Mouse (Mus musculus): ENCODE measurements around the gene Mettl26. TPM values are rescaled to one million over a fixed set of nuclear protein-coding genes. Genes with fewer than 3 reads are reported as not detected.
"Not testable (repeated sequence)": the region's sequence is repeated elsewhere in the genome, so short reads cannot be mapped to it uniquely, and the experiment has no call there.

The Mettl26 gene
- polyA plus RNA-seq, 1 experiment from 2014 or later, result 81.5 TPM

- Histone ChIP-seq H3K36me3 (peaks cover 14% of the 10 kb centered on the region), H3K4me1 (peaks cover 25% of the 10 kb centered on the region), H3K27me3 (no peaks in the 10 kb centered on the region), H3K4me2 (peak overlapping the region; percentile 76), H3K9ac (peak overlapping the region; percentile 68), H3K27ac (peak overlapping the region; percentile 85), H3K4me3 (replicated peaks) (peak overlapping the region; percentile 57), H3K9me3 (replicated peaks) (no peaks in the 10 kb centered on the region)
- ATAC-seq (replicated peaks; ENCODE audit: low FRiP score), result no peak
- 13% methylated on average over 6 of the region's 6 CpGs for WGBS
These were observed 12.9 kb upstream of the Mettl26 start for GRCm38 (mm10) chr17:25861704-25862612.

DNA sequence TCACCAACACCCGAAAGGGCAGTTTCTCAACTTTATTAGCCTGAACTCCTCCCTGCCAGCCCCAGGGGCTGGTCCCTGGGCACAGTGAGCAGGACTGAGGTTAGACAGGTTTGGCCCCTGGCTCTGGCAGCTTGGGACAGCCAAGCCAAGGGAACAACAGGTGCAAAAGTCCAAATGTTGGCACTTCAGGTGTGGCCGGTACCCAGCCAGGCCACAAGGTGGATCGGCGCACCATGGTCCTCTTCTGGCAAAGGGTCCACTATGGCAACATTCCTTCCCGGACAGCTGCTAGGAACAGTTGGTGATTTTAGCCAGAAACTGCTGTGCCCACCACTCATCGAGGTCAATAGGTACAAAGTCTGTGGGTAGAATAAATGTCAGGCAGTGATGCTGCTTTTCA, 11.2 kb upstream of the Mettl26 start:
- Histone ChIP-seq H3K4me3 (replicated peaks) (no peak overlapping the region), H3K27ac (no peak overlapping the region), H3K9me3 (replicated peaks) (no peaks in the 10 kb centered on the region), H3K36me3 (peaks cover 13% of the 10 kb centered on the region), H3K4me1 (peaks cover 38% of the 10 kb centered on the region), H3K9ac (no peak overlapping the region), H3K27me3 (no peaks in the 10 kb centered on the region), H3K4me2 (no peak overlapping the region)
- no peak for ATAC-seq (replicated peaks; ENCODE audit: low FRiP score)
- 87% methylated on average over 6 of the region's 6 CpGs for WGBS

DNA sequence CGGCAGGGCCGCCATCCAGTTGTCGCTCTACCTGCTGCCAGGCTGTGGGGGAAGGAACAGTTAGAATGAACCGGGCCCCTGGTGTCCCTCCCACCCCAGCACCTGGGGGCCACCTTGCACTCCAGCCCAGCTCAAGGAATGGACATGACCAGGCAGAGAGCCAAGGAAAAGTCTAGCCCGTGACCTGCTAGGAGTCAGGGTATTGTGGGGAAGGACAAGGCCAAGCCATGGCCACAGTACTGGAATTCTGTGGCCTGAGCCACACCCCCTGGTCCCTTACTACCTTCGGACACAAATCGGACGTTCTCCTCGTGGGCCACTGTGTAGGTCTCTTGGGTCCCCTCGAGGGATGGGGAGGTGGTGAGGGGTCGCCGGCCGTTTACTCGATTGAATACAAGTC, 10.6 kb upstream of the Mettl26 start:
- H3K4me3 ChIP-seq (replicated peaks), result no peak overlapping the region
- no peak for ATAC-seq (replicated peaks; ENCODE audit: low FRiP score)
- H3K36me3 ChIP-seq, result peaks cover 13% of the 10 kb centered on the region
- H3K27me3 ChIP-seq, result no peaks in the 10 kb centered on the region
- WGBS, result 85% methylated on average over 14 of the region's 14 CpGs
- peaks cover 43% of the 10 kb centered on the region for H3K4me1 ChIP-seq
- no peak overlapping the region for H3K27ac ChIP-seq
- H3K4me2 ChIP-seq, result no peak overlapping the region
- H3K9me3 ChIP-seq (replicated peaks), result no peaks in the 10 kb centered on the region
- no peak overlapping the region for H3K9ac ChIP-seq

DNA sequence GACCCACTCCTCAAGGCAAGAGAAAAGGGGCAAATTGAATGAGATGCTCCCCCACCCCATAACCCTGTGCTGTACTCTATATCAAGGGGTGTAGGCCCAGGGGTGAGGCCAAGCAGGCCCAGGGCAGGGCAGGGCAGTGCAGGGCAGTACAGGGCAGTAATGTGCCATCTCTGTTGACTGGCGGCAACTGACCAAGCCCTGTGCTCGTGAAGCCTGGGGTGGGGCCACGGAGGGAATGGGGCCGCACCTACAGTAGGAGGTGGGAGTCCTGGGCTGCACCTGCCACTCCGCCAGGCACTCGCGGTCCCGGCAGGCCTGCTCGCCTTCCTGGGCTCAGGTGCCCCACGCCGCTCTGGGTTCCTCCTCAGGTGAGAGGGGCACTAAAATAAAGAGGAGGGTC, 9.6 kb upstream of the Mettl26 start:
- Histone ChIP-seq H3K9ac (no peak overlapping the region), H3K4me2 (no peak overlapping the region), H3K4me3 (replicated peaks) (no peak overlapping the region), H3K4me1 (peaks cover 39% of the 10 kb centered on the region), H3K36me3 (peaks cover 13% of the 10 kb centered on the region), H3K9me3 (replicated peaks) (no peaks in the 10 kb centered on the region), H3K27ac (no peak overlapping the region), H3K27me3 (no peaks in the 10 kb centered on the region)
- ATAC-seq (replicated peaks; ENCODE audit: low FRiP score), result no peak
- WGBS, result 91% methylated on average over 11 of the region's 11 CpGs

DNA sequence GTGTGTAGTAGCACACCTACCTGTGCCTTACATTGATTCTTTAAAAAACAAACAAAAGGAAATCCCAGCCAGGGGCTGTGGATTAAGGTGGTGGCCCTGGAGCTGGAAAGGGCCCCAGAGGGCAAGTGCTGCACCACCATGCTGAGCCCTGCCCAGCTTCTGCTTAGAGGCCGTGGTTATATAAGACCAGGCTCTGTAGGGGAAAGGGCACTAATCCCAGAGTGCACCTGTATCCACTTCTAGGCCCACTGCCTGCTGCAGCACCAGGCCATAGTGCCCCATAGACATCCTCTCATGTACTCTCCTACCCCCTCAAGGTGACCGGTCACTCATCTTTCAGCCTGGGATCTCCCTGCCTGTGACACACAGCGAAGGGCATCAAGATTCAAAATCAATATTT, 8.7 kb upstream of the Mettl26 start:
- H3K9me3 ChIP-seq (replicated peaks), result no peaks in the 10 kb centered on the region
- no peak overlapping the region for H3K27ac ChIP-seq
- H3K9ac ChIP-seq, result no peak overlapping the region
- no peak for ATAC-seq (replicated peaks; ENCODE audit: low FRiP score)
- H3K4me1 ChIP-seq, result peaks cover 32% of the 10 kb centered on the region
- WGBS, result 86% methylated on average over 3 of the region's 3 CpGs
- H3K36me3 ChIP-seq, result peaks cover 13% of the 10 kb centered on the region
- no peak overlapping the region for H3K4me2 ChIP-seq
- no peak overlapping the region for H3K4me3 ChIP-seq (replicated peaks)
- no peaks in the 10 kb centered on the region for H3K27me3 ChIP-seq

GRCm38 (mm10) chr17:25867509-25867835, 7.4 kb upstream of the Mettl26 start:
- Histone ChIP-seq H3K27me3 (no peaks in the 10 kb centered on the region), H3K4me2 (peak overlapping the region; percentile 96), H3K9ac (peak overlapping the region; percentile 70), H3K36me3 (peaks cover 13% of the 10 kb centered on the region), H3K27ac (peak overlapping the region; percentile 86), H3K4me3 (replicated peaks) (peak overlapping the region; percentile 82), H3K4me1 (peaks cover 25% of the 10 kb centered on the region), H3K9me3 (replicated peaks) (no peaks in the 10 kb centered on the region)
- 7% methylated on average over 7 of the region's 7 CpGs for WGBS
- ATAC-seq (replicated peaks; ENCODE audit: low FRiP score), result 0 out of 2 replicates have a peak, but pooled peaks have one; percentile 16

DNA sequence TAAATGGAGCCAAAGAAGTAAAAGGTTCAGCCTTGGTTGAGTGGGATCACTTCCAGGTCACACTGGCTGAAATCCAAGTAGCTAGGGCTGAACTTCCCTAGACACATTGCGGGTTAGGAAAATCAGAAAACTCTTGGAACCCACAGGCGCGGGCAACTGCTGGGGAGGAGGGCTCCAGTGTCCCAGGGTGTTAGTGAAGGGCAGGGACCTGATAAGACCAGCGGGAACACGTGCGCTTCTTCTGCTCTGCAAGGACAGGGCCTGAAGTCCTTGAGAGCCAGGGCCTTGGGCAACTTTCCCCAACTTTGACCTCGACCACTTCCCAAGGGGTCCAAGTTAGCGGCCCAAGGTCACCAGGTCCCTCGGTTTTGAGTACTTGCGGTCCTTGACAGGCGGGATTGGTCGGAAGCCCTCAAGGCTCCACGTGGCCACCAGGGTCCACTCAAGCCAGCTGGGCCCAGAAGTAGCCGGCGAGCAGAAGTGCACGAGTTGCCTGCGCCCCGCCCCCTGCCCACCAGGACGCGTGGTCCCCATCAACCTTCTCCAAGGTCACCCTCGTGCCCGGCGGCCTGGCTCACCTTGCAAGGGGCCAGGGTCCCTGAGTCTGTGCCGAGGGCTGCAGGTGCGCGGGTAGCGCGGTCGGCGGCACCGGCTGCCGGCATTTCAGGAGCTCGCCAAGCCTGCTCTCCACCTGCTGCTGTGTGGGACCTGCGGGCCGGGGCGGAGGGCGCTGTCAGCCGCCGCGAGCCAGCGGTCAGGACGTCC, 6.9 kb upstream of the Mettl26 start:
- Histone ChIP-seq H3K36me3 (peaks cover 13% of the 10 kb centered on the region), H3K27ac (peak overlapping the region; percentile 86), H3K4me2 (peak overlapping the region; percentile 96), H3K4me1 (peaks cover 25% of the 10 kb centered on the region), H3K9ac (peak overlapping the region; percentile 70), H3K9me3 (replicated peaks) (no peaks in the 10 kb centered on the region), H3K4me3 (replicated peaks) (peak overlapping the region; percentile 82), H3K27me3 (no peaks in the 10 kb centered on the region)
- ATAC-seq (replicated peaks; ENCODE audit: low FRiP score), result peak; percentile 69
- under 1% methylated on average over 42 of the region's 42 CpGs for WGBS

DNA sequence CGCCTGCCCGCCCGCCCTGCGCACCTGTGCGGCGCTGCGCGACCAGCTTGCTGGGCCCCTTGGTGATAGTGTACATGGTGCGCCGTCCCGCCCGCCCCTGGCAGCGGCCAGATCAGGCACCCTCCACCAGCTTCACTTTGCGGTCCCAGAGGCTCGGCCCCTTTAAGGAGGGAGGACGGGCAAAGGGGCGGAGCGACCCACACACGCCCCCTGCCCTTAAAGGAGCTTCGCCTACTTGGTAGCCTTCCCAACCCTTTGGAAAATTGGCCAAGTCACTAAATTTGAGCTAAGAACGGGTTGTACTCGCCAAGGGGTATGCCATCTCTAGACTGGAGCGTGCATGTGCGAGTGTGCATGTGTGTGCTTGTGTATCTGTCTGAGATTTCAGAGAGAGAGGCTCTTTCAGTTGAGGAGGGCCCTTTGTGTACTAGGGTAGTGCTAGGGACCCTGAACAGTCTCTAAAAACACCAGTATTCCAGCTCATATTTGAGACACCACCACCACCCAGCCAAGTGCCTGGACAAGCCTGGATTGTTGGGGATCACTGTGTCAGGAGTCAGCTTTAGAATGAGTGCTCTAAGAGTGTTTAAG, 6.2 kb upstream of the Mettl26 start, which contains the start of gene Mcrip2:
TSS of gene Mcrip2 (minus strand) at position 164 of the 591 bp plus-strand sequence.
- H3K36me3 ChIP-seq, result peaks cover 10% of the 10 kb centered on the region
- no peaks in the 10 kb centered on the region for H3K27me3 ChIP-seq
- peak within 1 kb of the TSS; percentile 96 for H3K4me2 ChIP-seq
- ATAC-seq (replicated peaks; ENCODE audit: low FRiP score), result peak; percentile 84
- peak within 1 kb of the TSS; percentile 70 for H3K9ac ChIP-seq
- under 1% methylated on average over 24 of the region's 24 CpGs for WGBS
- peak within 1 kb of the TSS; percentile 82 for H3K4me3 ChIP-seq (replicated peaks)
- H3K4me1 ChIP-seq, result peaks cover 28% of the 10 kb centered on the region
- H3K27ac ChIP-seq, result peak within 1 kb of the TSS; percentile 86
- H3K9me3 ChIP-seq (replicated peaks), result no peaks in the 10 kb centered on the region

DNA sequence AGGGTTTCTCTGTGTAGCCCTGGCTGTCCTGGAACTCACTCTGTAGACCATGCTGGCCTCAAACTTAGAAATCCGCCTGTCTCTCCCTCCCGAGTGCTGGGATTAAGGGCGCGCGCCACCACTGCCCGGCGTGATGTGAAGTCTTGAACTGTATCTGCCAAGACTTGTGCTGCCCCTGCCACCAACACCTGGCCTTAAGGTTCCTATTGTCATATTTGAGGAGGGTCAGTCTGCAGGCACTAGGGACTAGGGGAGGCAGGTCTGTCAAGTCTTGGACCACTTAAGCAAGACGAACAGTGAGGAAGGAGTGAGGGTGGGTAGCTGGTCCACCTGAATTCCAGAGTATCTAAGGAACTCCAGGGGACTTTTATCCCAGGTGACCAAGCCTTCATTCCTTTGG, 5.4 kb upstream of the Mettl26 start:
- Histone ChIP-seq H3K9ac (no peak overlapping the region), H3K4me1 (peaks cover 36% of the 10 kb centered on the region), H3K27ac (no peak overlapping the region), H3K27me3 (no peaks in the 10 kb centered on the region), H3K9me3 (replicated peaks) (no peaks in the 10 kb centered on the region), H3K4me3 (replicated peaks) (no peak overlapping the region), H3K4me2 (no peak overlapping the region), H3K36me3 (peaks cover 2% of the 10 kb centered on the region; the same call in 1 of the 2 replicates)
- 88% methylated on average over 8 of the region's 8 CpGs for WGBS
- no peak for ATAC-seq (replicated peaks; ENCODE audit: low FRiP score)

- no peak for ATAC-seq (replicated peaks; ENCODE audit: low FRiP score)
- no peaks in the 10 kb centered on the region for H3K9me3 ChIP-seq (replicated peaks)
- H3K4me3 ChIP-seq (replicated peaks), result no peak overlapping the region
- H3K27me3 ChIP-seq, result no peaks in the 10 kb centered on the region
- H3K36me3 ChIP-seq, result no peaks in the 10 kb centered on the region
- H3K4me1 ChIP-seq, result peaks cover 37% of the 10 kb centered on the region
- 92% methylated on average over 2 of the region's 2 CpGs for WGBS
- no peak overlapping the region for H3K9ac ChIP-seq
- no peak overlapping the region for H3K4me2 ChIP-seq
- H3K27ac ChIP-seq, result no peak overlapping the region
These were observed 4.9 kb upstream of the Mettl26 start for GRCm38 (mm10) chr17:25869954-25870353.

- not testable (repeated sequence) for H3K4me2 ChIP-seq; H3K27me3 ChIP-seq; H3K27ac ChIP-seq; H3K36me3 ChIP-seq; ATAC-seq (replicated peaks; ENCODE audit: low FRiP score); H3K9ac ChIP-seq; H3K9me3 ChIP-seq (replicated peaks); H3K4me3 ChIP-seq (replicated peaks)
- peaks cover 43% of the 10 kb centered on the region for H3K4me1 ChIP-seq
These were observed 3.3 kb upstream of the Mettl26 start for GRCm38 (mm10) chr17:25871566-25871965.

DNA sequence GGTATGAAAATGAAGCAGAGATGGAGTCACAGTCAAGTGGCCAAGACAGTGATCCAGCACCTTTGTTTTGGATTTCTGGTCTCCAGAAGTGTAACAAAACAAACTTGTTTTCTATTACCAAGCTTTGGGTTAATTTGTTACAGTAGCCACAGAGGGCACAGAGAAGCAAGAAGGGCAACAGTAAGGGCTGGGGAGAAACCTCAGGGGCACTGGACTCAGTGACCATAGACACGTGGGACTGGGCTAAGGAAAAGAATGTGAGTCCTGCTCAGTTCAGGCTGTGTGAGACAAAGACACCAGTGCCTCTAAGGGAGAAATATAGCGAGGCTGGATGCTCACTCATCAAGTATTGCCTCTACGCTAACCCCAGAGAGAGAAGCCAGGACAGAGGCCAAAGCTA, 2.2 kb upstream of the Mettl26 start:
- H3K4me3 ChIP-seq (replicated peaks), result no peak overlapping the region
- H3K4me1 ChIP-seq, result peaks cover 39% of the 10 kb centered on the region
- no peak for ATAC-seq (replicated peaks; ENCODE audit: low FRiP score)
- H3K4me2 ChIP-seq, result no peak overlapping the region
- no peaks in the 10 kb centered on the region for H3K9me3 ChIP-seq (replicated peaks)
- 81% methylated on average over 3 of the region's 3 CpGs for WGBS
- no peaks in the 10 kb centered on the region for H3K27me3 ChIP-seq
- no peak overlapping the region for H3K27ac ChIP-seq
- no peak overlapping the region for H3K9ac ChIP-seq
- peaks cover 1% of the 10 kb centered on the region for H3K36me3 ChIP-seq

Data from kidney, embryonic 15.5 days (tissue).